Mouse (Mus musculus) neural tube, embryonic 10.5 days (tissue): ENCODE data around the gene Dmbx1.

Experiments used
- DNase-seq: peaks from one replicate; pipeline ENCODE4 v3.0.0-alpha.2; 2017; ENCODE audit warnings: low spot score; ENCODE audit errors: extremely low spot score

The Dmbx1 gene

GRCm38 (mm10) chr4:115890066-115890465 lies 49.7 kb downstream of the Dmbx1 start:
- no peak for DNase-seq

- DNase-seq = no peak
Measured at GRCm38 (mm10) chr4:115886875-115887274, 52.9 kb downstream of the Dmbx1 start.

- no peak for DNase-seq
Measured at GRCm38 (mm10) chr4:115885846-115886245, 53.9 kb downstream of the Dmbx1 start.

- no peak for DNase-seq
Measured at GRCm38 (mm10) chr4:115884022-115884421, 55.7 kb downstream of the Dmbx1 start, which contains the start of gene Kncn. Gene Kncn (plus strand): TSS chr4:115884400.

- DNase-seq = no peak
Measured at GRCm38 (mm10) chr4:115882195-115882594, 57.5 kb downstream of the Dmbx1 start.

GRCm38 (mm10) chr4:115881183-115881582 lies 58.5 kb downstream of the Dmbx1 start:
- peak; percentile 52 for DNase-seq

GRCm38 (mm10) chr4:115878828-115879227 lies 60.9 kb downstream of the Dmbx1 start:
- DNase-seq = no peak

GRCm38 (mm10) chr4:115878216-115878678 lies 61.5 kb downstream of the Dmbx1 start:
- peak; percentile 66 for DNase-seq

- DNase-seq = no peak
Measured at GRCm38 (mm10) chr4:115873231-115873630, 66.5 kb downstream of the Dmbx1 start.

- no peak for DNase-seq
Measured at GRCm38 (mm10) chr4:115869512-115870210, 70.1 kb downstream of the Dmbx1 start.
